Mouse (Mus musculus) mouse embryonic stem cell (cell line): ENCODE results near the gene Pimreg.

Experiments
- in situ Hi-C, 2 experiments: fragments of 300-500 bp; cut with MboI; formaldehyde crosslinking; loops; 1 replicate in 1 of 2; 3 replicates in 1 of 2; pipeline ENCODE4 v1.14.3; 2019 to 2020; ENCODE audit warnings: low sequenced_read_pairs in 2 of 2, low pct_unique_long_range_greater_than_20kb in 1 of 2, mixed read lengths in 1 of 2; ENCODE audit not compliant: unreplicated experiment in 1 of 2

Gene Pimreg

GRCm38 (mm10) chr11:72025843-72026242 lies 16.0 kb upstream of the Pimreg start:
- in situ Hi-C loops, result no loop called here

DNA sequence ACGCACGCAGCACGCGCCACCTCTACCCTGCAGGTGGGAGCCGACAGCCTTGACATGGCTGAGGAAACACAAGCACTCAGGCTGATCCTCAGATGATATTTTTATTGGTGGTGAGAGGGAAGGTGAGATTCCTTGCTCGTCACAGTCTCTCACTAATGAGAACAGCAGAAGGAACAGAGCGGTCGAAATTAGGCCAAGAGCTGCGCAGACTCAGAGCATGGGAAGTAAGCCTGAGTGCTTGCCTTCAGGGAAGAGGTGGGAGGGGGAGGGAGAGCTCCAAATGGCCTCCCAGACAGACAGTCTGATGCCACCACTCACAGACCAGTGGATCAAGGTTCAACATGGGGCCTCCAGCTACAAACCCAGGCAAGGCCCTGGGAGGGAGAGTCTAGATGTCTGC lies 15.3 kb upstream of the Pimreg start:
- in situ Hi-C loops, result no loop called here

DNA sequence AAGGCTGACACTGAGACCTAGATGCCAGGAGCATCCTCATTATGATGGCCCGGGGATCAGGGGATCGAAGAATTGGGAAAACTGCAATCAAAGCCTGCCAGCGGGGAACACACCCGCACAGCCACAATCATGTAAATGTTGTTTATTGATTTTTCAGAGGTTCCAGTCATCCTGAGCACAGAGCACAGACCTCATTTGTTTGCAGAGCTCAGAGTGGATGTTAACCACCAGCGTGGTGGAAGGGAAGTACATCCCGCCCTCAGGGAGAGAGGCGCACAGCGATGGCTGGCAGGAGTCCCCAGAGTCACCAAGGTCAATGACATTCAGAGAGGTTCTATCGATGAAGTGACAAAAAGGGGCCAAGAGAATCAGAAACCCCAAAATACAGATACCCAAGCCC lies 14.0 kb upstream of the Pimreg start:
- in situ Hi-C loops, result no loop called here

DNA sequence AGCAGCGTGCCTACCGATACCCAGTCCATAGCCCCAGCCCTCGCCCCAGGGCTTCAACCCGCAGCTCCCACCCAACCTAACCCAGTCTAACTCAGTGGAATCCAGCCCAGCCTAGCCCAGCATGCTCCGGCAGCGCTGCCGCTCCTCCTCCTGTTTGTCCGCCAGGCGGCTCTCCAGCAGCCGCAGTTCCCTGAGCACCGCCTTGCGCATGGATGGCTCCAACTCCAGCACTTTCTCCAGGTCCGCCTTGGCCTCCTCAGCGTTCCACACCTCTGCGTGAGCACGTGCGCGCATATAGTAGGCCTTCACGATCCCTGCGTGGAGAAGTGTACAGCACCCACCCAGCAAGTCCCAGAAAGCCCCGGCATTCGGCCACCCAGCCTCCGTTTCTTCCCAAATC lies 12.7 kb upstream of the Pimreg start:
- in situ Hi-C loops, result no loop called here

DNA sequence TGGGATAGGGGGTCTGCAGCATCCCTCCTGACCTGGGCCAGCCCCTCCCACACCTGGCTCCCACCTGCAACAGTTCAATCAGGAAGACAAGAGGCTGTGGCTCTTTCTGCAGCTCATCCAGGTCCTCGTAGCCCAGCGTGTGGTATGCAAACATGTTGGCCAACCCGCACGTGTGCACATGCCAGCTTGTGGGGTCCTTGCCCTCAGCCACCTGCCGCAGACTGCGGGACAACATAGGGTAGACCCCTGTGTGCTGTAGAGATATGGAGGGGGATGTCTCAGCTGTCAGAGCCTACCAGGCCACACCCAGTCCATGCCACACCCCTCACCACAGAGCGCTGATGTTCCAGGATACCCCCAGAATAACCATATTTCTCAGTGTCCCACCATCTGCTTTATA lies 10.5 kb upstream of the Pimreg start:
- in situ Hi-C loops, result no loop called here

DNA sequence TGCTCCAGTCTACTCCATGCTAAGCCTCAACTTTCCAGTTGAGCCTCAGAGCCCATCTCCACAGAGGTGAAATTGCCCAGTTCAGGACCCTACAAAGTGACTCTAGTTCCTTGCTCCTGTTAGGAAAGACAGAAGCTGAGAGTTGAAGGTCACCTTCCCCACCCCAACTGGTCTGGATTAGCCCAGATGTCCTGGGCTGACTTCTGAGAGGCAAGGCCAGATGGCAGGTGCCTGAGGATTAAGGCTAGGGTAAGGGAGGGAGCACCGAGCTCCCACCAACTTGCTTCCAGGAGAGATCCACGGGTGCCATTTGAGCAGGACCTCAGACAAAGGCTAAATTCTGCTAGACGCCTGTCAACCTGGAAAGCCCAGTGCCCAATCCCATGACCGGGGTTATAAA lies 9.7 kb upstream of the Pimreg start:
- in situ Hi-C loops, result no loop called here

DNA sequence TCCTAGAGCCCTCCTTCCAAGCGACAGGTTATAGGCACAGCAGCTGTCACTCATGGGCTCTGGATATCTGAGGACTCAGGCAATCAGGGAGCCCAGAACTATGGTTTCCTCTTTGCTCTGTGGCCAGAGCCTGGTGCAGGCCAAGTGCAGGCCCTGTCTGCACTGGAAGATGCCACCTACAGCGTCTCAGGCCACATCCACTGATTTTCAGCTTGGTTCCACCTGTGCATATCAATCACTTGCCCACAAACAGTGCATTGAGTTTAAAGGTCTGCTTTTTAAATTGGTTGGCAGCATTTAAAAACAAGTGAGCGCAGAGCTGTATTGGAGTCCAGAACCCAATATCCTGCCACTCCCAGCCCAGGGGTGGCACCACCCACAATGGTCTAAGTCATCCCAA lies 9.2 kb upstream of the Pimreg start:
- in situ Hi-C loops, result no loop called here

DNA sequence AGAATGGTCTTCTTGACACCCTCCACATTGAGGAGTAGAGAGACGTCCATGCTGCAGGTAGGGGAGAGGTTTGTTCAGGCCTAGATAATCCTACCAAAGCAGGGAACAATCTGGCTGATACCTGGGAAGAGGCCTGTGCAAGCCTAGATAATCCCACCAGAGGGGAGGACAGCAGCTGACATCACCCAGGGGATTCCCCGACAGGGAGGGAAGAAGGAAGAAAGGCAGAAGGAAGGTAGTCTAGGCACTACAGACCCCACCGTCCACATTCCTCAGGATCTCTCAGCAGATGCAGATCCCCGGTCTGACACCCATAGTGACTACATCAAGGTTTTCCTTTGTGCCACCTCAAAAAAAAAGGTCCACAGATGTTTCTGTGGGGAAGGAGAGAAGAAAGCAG lies 4.4 kb upstream of the Pimreg start, which contains the start of gene Aipl1:
Gene Aipl1, minus strand, starts transcription at position 101 of the 400 bp plus-strand sequence.
- in situ Hi-C loops, result no loop called here

DNA sequence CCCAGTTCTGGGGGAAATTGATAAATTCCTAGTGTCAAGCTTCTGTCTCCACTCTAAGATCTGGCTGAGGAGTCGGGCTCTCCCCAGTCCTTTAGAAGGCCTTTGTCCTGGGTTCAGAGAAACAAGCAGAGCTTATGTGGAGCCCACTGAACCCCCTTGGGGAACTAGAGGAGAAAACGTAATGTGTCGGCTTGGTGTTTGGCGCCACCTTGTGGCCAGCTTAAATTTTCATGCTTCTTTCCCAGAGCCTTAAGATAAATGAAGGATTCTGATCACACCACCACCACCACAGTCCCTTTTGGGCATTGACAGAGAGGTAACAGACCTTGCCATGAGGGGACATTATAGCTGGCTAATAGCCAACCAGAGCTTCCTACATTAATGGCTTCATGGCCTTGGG lies 3.8 kb upstream of the Pimreg start:
- in situ Hi-C loops, result no loop called here

DNA sequence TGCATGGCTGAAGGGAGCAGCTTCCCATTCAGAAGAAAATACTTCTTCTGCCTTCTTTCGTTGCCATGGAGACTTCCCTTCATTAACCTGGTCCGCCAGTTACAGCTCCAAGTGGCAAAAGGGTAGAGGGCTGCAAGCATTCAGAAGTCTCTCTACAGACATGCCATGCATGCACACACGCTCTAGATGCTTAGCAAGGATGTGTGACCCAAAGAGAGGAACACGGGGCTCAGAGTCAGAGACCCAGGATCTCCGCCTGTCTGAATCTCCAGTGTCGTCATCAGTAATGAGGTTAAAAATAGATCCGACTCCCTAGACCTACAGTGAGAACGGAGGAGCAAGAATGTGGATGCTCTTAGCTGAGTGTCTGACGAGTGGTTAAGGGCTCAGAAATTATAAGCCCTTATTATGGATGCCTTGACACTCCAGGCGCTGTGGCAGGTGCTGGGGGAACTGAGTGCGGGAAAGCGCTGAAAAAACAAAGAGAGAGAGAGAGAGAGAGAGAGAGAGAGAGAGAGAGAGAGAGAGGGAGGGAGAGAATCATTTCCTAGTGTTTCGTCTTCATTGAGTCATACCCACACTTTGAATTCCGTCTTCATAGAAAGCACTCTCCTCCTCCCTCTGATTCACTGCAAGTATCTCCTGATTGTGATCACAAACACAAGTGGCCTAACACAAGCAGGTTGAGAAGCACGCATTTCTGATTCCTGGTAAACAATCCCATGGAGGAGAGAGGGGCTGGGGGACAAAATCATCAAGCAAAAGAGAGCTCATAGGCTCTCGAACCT lies 2.0 kb upstream of the Pimreg start:
- in situ Hi-C loops, result no loop called here

DNA sequence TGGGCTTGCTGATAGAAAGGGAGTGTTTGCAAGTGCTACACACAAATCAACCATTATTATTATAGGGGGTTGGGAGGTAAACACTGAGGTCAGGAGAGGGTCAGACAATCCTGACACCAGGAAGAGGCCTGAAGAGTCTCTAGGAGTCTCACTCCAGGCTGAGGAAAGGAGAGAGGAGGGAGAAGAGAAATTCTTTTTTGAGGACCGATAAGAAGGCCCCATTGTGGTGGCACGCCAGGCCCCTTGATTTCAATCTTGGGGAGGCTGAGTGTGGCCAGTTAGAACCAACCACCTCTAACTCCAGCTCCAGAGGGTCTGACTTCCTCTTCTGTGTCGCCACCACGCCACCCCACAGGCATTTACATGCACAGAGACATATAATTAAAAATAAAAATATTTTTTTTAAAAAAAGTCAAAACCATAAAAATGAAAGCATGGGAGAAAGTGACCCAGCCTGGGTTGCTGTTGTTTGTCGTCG lies 503 bp upstream of the Pimreg start:
- in situ Hi-C loops, result no loop called here

- in situ Hi-C loops, result no loop called here
Measured at GRCm38 (mm10) chr11:72042631-72043030, 799 bp downstream of the Pimreg start.

GRCm38 (mm10) chr11:72044231-72044630 lies 2.4 kb downstream of the Pimreg start:
- in situ Hi-C loops, result no loop called here

DNA sequence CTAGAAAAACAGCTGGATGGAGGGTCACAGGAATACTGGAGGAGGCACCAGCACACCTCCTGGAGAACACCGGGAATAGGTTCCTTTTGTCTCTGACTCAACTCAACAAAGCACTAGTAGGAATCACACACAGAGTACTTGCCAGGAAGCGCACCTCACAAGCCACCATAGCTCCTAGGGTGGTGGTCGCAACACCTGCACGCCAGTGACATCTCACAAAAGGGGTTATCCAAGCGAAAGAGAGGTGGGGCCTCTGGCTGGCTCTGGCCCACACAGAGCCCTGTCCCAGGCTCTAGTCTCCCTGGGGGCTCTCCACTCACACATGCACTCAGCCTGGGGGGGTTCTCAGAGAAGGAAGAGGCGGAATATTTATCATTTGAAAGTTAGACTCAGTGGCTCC lies 6.9 kb downstream of the Pimreg start:
- in situ Hi-C loops, result no loop called here

GRCm38 (mm10) chr11:72049171-72049759 lies 7.4 kb downstream of the Pimreg start:
- in situ Hi-C loops, result no loop called here

DNA sequence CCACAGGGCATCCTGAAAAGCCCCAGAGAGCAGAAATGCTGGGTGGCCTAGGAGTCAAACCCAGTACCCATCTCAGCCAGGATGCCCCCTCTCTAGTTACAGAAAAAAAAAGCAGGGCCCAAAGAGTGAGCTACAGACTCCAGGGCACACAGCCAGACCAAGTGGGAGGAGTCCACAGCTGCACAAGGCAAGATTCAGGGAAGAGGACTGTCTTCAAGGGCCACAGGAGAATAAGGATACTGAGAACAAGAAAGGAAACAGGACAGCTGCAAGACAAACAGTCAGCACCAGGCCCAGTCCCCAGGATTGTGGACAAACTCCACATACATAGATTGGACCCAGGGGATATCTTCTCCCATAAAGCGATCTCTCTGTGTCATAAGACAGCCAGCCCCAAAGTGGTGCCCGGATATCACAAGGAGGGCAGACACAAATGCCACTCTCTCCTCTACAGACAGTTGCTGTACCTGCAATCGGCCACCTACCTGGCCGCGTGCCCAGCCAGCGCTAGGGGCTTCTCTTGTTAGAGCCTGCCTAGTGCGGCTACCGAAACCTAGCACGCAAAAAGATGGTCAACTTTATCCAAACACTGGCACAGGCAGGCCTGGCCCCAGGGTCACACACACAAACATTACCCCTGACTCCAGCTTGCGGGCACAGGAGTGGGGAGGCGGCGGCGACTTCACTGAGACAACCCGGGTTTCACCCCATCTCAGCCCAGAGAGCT lies 8.5 kb downstream of the Pimreg start:
- in situ Hi-C loops, result no loop called here

GRCm38 (mm10) chr11:72050895-72051858 lies 9.3 kb downstream of the Pimreg start:
- in situ Hi-C loops, result no loop called here

DNA sequence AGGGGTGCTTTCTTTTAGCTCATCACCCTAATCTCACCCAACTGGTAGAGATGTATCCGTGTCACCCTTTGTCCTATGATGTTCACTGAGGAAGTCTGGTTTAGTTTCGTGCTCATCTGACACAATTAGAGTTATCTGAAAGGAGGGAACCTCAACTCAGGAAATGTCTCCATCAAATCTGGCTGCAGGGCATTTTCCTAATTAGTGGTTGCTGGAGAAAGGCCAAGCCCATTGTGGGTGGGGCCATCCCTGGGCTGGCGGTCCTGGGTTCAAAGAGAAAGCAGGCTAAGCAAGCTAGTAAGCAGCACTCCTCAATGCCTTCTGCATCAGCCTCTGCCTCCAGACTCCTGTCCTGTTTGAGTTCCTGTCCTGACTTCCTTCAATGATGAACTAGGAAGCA lies 10.4 kb downstream of the Pimreg start:
- in situ Hi-C loops, result no loop called here
